Mouse (Mus musculus) lung, postnatal 0 days (tissue): Measurements from ENCODE around the gene Nadk2.

Experiments
- CTCF ChIP-seq: IDR thresholded peaks from 2 replicates; pipeline ENCODE4 v1.5.1; 2016; ENCODE audit warnings: antibody characterized with exemption, mild to moderate bottlenecking
- EP300 ChIP-seq: IDR thresholded peaks from 2 replicates; pipeline ENCODE4 v1.6.1; 2016; ENCODE audit warnings: antibody characterized with exemption, mild to moderate bottlenecking, control low read depth

DNA sequence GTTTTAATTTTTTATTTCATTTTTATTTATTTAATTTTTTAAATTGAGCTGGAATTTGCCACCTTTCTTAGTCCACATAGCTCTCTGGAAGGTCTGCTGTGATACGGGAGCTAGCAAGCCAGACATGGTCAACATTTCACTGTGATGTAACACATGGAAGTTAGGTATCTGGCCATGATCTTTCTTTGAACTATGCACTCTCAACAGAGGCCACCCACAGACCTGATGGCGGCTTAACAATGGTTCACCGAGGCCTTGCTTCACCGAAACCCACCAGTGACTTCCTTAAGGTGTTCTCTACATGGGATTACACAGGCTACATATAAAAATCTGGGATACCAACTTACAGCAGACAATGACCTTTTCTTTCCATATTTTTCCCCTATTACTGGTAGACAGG is 43.1 kb downstream of the Nadk2 start:
- TF ChIP-seq EP300 (no peak), CTCF (no peak)
